Mouse (Mus musculus): ENCODE measurements at regions not wholly inside any gene's neighbourhood (a gene's known extent, or its start where the extent isn't known, plus 50 kb on each side); places are given as distances from the start of the nearest gene placed in this dataset.

- no peak overlapping the region for H3K9ac ChIP-seq (replicated peaks; ENCODE audit: low read length)
- no peak for ATAC-seq (replicated peaks; ENCODE audit: insufficient number of reproducible peaks, low FRiP score, low TSS enrichment, low read depth)
Observed at GRCm38 (mm10) chrX:115359111-115359510, 451.7 kb downstream of the Ube2dnl2 start.

GRCm38 (mm10) chrX:115396373-115396772 lies 489.0 kb downstream of the Ube2dnl2 start:
- no peaks in the 10 kb centered on the region for H3K36me3 ChIP-seq (replicated peaks; ENCODE audit: control insufficient read depth, insufficient read depth, low read depth, low read length)
- DNase-seq (ENCODE audit: low spot score): peak; percentile 58
- H3K4me1 ChIP-seq (ENCODE audit: control insufficient read depth, insufficient read depth, low read length): no peaks in the 10 kb centered on the region
- H3K9ac ChIP-seq (replicated peaks; ENCODE audit: low read length): no peak overlapping the region
- no peak overlapping the region for H3K4me3 ChIP-seq (ENCODE audit: low read depth, low read length)
- 35% methylated on average over 3 of the region's 3 CpGs for WGBS
- ATAC-seq (replicated peaks; ENCODE audit: insufficient number of reproducible peaks, low FRiP score, low TSS enrichment, low read depth): no peak
- no peak overlapping the region for H3K27ac ChIP-seq (replicated peaks; ENCODE audit: low read depth, low read length)
- no peaks in the 10 kb centered on the region for H3K27me3 ChIP-seq (ENCODE audit: control insufficient read depth, insufficient read depth, low read length)
- no peak overlapping the region for H3K4me2 ChIP-seq (ENCODE audit: low read depth, low read length)
- H3K9me3 ChIP-seq (replicated peaks; ENCODE audit: control insufficient read depth, low read length): no peaks in the 10 kb centered on the region

More at GRCm38 (mm10) chrX:115359111-115359510, 451.7 kb downstream of the Ube2dnl2 start:
- DNase-seq (ENCODE audit: low spot score): no peak
- Histone ChIP-seq H3K4me2 (ENCODE audit: low read depth, low read length) (no peak overlapping the region), H3K4me3 (ENCODE audit: low read depth, low read length) (no peak overlapping the region), H3K36me3 (replicated peaks; ENCODE audit: control insufficient read depth, insufficient read depth, low read depth, low read length) (no peaks in the 10 kb centered on the region), H3K9me3 (replicated peaks; ENCODE audit: control insufficient read depth, low read length) (no peaks in the 10 kb centered on the region), H3K27me3 (ENCODE audit: control insufficient read depth, insufficient read depth, low read length) (no peaks in the 10 kb centered on the region), H3K27ac (replicated peaks; ENCODE audit: low read depth, low read length) (no peak overlapping the region), H3K4me1 (ENCODE audit: control insufficient read depth, insufficient read depth, low read length) (no peaks in the 10 kb centered on the region)
- 67% methylated on average over 4 of the region's 4 CpGs for WGBS

Measured in embryonic facial prominence, embryonic 11.5 days (tissue).